Mouse (Mus musculus): Measurements from ENCODE around the gene Mtor. TPM values are rescaled to one million over a fixed set of nuclear protein-coding genes. Genes with fewer than 3 reads are reported as not detected.

Gene Mtor
- polyA plus RNA-seq, 1 experiment from 2014 or later, result 15.4 TPM

GRCm38 (mm10) chr4:148461772-148462171 is 13.4 kb downstream of the Mtor start:
- no peak overlapping the region for H3K4me3 ChIP-seq (ENCODE audit: low read depth, low read length)
- H3K27me3 ChIP-seq (ENCODE audit: control insufficient read depth, insufficient read depth, low read length), result no peaks in the 10 kb centered on the region
- TF ChIP-seq EP300 (optimal IDR thresholded peaks at IDR 0.05), result no peak
- TF ChIP-seq CTCF (IDR thresholded peaks at IDR 0.05; ENCODE audit: low read depth), result peak; percentile 37
- H3K9ac ChIP-seq (ENCODE audit: low read length), result no peak overlapping the region
- H3K27ac ChIP-seq (replicated peaks), result no peak overlapping the region
- H3K36me3 ChIP-seq (ENCODE audit: control insufficient read depth, insufficient read depth, low read length), result peaks cover 36% of the 10 kb centered on the region
- DNase-seq (ENCODE audit: low spot score) (no peak), ATAC-seq (ENCODE audit: low FRiP score, low TSS enrichment) (no peak)
- H3K4me2 ChIP-seq (replicated peaks; ENCODE audit: low read depth), result no peak overlapping the region
- no peaks in the 10 kb centered on the region for H3K4me1 ChIP-seq (replicated peaks; ENCODE audit: control insufficient read depth, insufficient read depth)
- H3K9me3 ChIP-seq (ENCODE audit: control insufficient read depth, low read length), result no peaks in the 10 kb centered on the region
- WGBS, result 82% methylated on average over 4 of the region's 4 CpGs

- Histone ChIP-seq H3K27ac (replicated peaks) (no peak overlapping the region), H3K4me3 (ENCODE audit: low read depth, low read length) (no peak overlapping the region), H3K9me3 (ENCODE audit: control insufficient read depth, low read length) (no peaks in the 10 kb centered on the region), H3K36me3 (ENCODE audit: control insufficient read depth, insufficient read depth, low read length) (peaks cover 36% of the 10 kb centered on the region), H3K4me1 (replicated peaks; ENCODE audit: control insufficient read depth, insufficient read depth) (no peaks in the 10 kb centered on the region), H3K9ac (ENCODE audit: low read length) (no peak overlapping the region), H3K4me2 (replicated peaks; ENCODE audit: low read depth) (no peak overlapping the region), H3K27me3 (ENCODE audit: control insufficient read depth, insufficient read depth, low read length) (no peaks in the 10 kb centered on the region)
- ATAC-seq (ENCODE audit: low FRiP score, low TSS enrichment) (no peak), DNase-seq (ENCODE audit: low spot score) (no peak)
- no peak for TF ChIP-seq CTCF (IDR thresholded peaks at IDR 0.05; ENCODE audit: low read depth)
- no peak for TF ChIP-seq EP300 (optimal IDR thresholded peaks at IDR 0.05)
- WGBS, result 94% methylated on average over 13 of the region's 13 CpGs
Measured at GRCm38 (mm10) chr4:148462717-148463116, 14.3 kb downstream of the Mtor start.

GRCm38 (mm10) chr4:148463208-148463960 is 15.0 kb downstream of the Mtor start:
- Histone ChIP-seq H3K36me3 (ENCODE audit: control insufficient read depth, insufficient read depth, low read length) (peaks cover 42% of the 10 kb centered on the region), H3K4me3 (ENCODE audit: low read depth, low read length) (no peak overlapping the region), H3K4me1 (replicated peaks; ENCODE audit: control insufficient read depth, insufficient read depth) (no peaks in the 10 kb centered on the region), H3K27me3 (ENCODE audit: control insufficient read depth, insufficient read depth, low read length) (no peaks in the 10 kb centered on the region), H3K4me2 (replicated peaks; ENCODE audit: low read depth) (no peak overlapping the region), H3K9me3 (ENCODE audit: control insufficient read depth, low read length) (no peaks in the 10 kb centered on the region), H3K9ac (ENCODE audit: low read length) (no peak overlapping the region), H3K27ac (replicated peaks) (no peak overlapping the region)
- 68% methylated on average over 14 of the region's 14 CpGs for WGBS
- TF ChIP-seq EP300 (optimal IDR thresholded peaks at IDR 0.05) (no peak), CTCF (IDR thresholded peaks at IDR 0.05; ENCODE audit: low read depth) (peak; percentile 67)
- ATAC-seq (ENCODE audit: low FRiP score, low TSS enrichment) (no peak), DNase-seq (ENCODE audit: low spot score) (no peak)

GRCm38 (mm10) chr4:148464301-148464700 is 15.9 kb downstream of the Mtor start:
- Histone ChIP-seq H3K36me3 (ENCODE audit: control insufficient read depth, insufficient read depth, low read length) (peaks cover 42% of the 10 kb centered on the region), H3K27me3 (ENCODE audit: control insufficient read depth, insufficient read depth, low read length) (no peaks in the 10 kb centered on the region), H3K9me3 (ENCODE audit: control insufficient read depth, low read length) (no peaks in the 10 kb centered on the region), H3K4me2 (replicated peaks; ENCODE audit: low read depth) (no peak overlapping the region), H3K4me1 (replicated peaks; ENCODE audit: control insufficient read depth, insufficient read depth) (no peaks in the 10 kb centered on the region), H3K27ac (replicated peaks) (no peak overlapping the region), H3K4me3 (ENCODE audit: low read depth, low read length) (no peak overlapping the region), H3K9ac (ENCODE audit: low read length) (no peak overlapping the region)
- TF ChIP-seq CTCF (IDR thresholded peaks at IDR 0.05; ENCODE audit: low read depth), result no peak
- no peak for TF ChIP-seq EP300 (optimal IDR thresholded peaks at IDR 0.05)
- WGBS, result 87% methylated on average over 12 of the region's 12 CpGs
- DNase-seq (ENCODE audit: low spot score) (no peak), ATAC-seq (ENCODE audit: low FRiP score, low TSS enrichment) (no peak)

GRCm38 (mm10) chr4:148464869-148465268 is 16.5 kb downstream of the Mtor start:
- WGBS, result 88% methylated on average over 12 of the region's 12 CpGs
- no peak overlapping the region for H3K4me3 ChIP-seq (ENCODE audit: low read depth, low read length)
- H3K36me3 ChIP-seq (ENCODE audit: control insufficient read depth, insufficient read depth, low read length), result peaks cover 42% of the 10 kb centered on the region
- H3K27ac ChIP-seq (replicated peaks), result no peak overlapping the region
- TF ChIP-seq EP300 (optimal IDR thresholded peaks at IDR 0.05) (no peak), CTCF (IDR thresholded peaks at IDR 0.05; ENCODE audit: low read depth) (no peak)
- DNase-seq (ENCODE audit: low spot score) (no peak), ATAC-seq (ENCODE audit: low FRiP score, low TSS enrichment) (no peak)
- H3K4me2 ChIP-seq (replicated peaks; ENCODE audit: low read depth), result no peak overlapping the region
- H3K9ac ChIP-seq (ENCODE audit: low read length), result no peak overlapping the region
- no peaks in the 10 kb centered on the region for H3K9me3 ChIP-seq (ENCODE audit: control insufficient read depth, low read length)
- no peaks in the 10 kb centered on the region for H3K4me1 ChIP-seq (replicated peaks; ENCODE audit: control insufficient read depth, insufficient read depth)
- no peaks in the 10 kb centered on the region for H3K27me3 ChIP-seq (ENCODE audit: control insufficient read depth, insufficient read depth, low read length)

GRCm38 (mm10) chr4:148466511-148467079 is 18.2 kb downstream of the Mtor start:
- peaks cover 50% of the 10 kb centered on the region for H3K36me3 ChIP-seq (ENCODE audit: control insufficient read depth, insufficient read depth, low read length)
- no peak for TF ChIP-seq CTCF (IDR thresholded peaks at IDR 0.05; ENCODE audit: low read depth)
- TF ChIP-seq EP300 (optimal IDR thresholded peaks at IDR 0.05), result no peak
- no peak overlapping the region for H3K4me2 ChIP-seq (replicated peaks; ENCODE audit: low read depth)
- H3K4me1 ChIP-seq (replicated peaks; ENCODE audit: control insufficient read depth, insufficient read depth), result no peaks in the 10 kb centered on the region
- no peaks in the 10 kb centered on the region for H3K27me3 ChIP-seq (ENCODE audit: control insufficient read depth, insufficient read depth, low read length)
- no peak overlapping the region for H3K9ac ChIP-seq (ENCODE audit: low read length)
- 87% methylated on average over 5 of the region's 5 CpGs for WGBS
- H3K4me3 ChIP-seq (ENCODE audit: low read depth, low read length), result no peak overlapping the region
- DNase-seq (ENCODE audit: low spot score) (no peak), ATAC-seq (ENCODE audit: low FRiP score, low TSS enrichment) (no peak)
- no peaks in the 10 kb centered on the region for H3K9me3 ChIP-seq (ENCODE audit: control insufficient read depth, low read length)
- H3K27ac ChIP-seq (replicated peaks), result no peak overlapping the region
